Mouse (Mus musculus) lung, adult 2 months (tissue): Measurements from ENCODE around the gene Nipal4.

Experiments
- CTCF ChIP-seq: fragments of 200-500 bp; IDR thresholded peaks from 2 replicates; pipeline ENCODE4 v1.5.1; 2011; ENCODE audit warnings: mild to moderate bottlenecking, low read length, control low read depth; ENCODE audit not compliant: insufficient read depth
- POLR2A ChIP-seq: fragments of 200-500 bp; IDR thresholded peaks from 2 replicates; pipeline ENCODE4 v1.6.1; 2011; ENCODE audit warnings: low read depth, mild to moderate bottlenecking, control low read depth, low read length, borderline replicate concordance; ENCODE audit errors: extremely low read depth

DNA sequence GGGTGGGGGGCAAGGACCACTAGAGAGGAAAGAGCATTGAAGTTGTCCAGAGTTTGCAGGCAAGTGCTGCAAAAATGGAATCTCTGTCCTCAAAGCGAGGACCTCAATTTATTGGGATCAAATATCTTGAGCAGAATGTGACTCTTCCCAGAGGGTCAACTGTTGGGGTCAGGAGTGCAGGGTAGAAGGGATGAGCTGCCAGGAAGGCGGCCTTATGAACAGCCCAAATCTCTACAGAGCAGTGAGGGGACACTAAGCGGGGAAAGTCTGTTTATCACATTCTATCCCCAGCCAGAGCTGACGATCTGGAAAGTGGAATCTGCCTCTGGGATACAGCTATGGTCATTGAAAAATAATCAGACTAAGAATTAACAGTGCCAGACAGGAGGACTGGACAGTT is 27.9 kb upstream of the Nipal4 start:
- no peak for TF ChIP-seq POLR2A
- TF ChIP-seq CTCF: no peak
